Mouse (Mus musculus): ENCODE results near the gene Nubp2. TPM values are rescaled to one million over a fixed set of nuclear protein-coding genes. Genes with fewer than 3 reads are reported as not detected.

The Nubp2 gene
- polyA plus RNA-seq, 1 experiment = 29.8 TPM

DNA sequence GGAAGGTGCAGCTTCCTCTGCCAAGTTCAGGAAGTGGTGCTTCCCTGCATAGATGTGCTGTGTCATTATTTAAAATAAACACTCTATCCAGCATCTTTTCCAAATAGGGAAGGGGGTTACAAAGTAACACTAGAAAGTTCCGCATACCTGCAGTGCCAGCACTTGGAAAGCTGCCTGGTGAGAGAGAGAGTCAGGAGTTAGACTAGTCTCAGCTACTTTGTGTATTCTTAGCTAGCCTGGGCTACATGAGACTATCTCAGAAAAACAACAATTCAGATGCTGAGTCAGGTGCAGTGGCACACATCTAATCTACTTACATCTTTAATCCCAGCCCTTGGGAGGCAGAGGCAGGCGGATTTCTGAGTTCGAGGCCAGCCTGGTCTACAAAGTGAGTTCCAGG is 24.4 kb downstream of the Nubp2 start:
- Histone ChIP-seq H3K36me3 (ENCODE audit: control insufficient read depth, insufficient read depth, low read length, poor library complexity, severe bottlenecking) (no peaks in the 10 kb centered on the region), H3K27ac (ENCODE audit: insufficient read depth, low read length) (no peak overlapping the region), H3K9me3 (replicated peaks; ENCODE audit: control insufficient read depth, insufficient read depth, low read length, poor library complexity, severe bottlenecking) (no peaks in the 10 kb centered on the region), H3K4me3 (ENCODE audit: low read depth, low read length) (no peak overlapping the region), H3K27me3 (ENCODE audit: control insufficient read depth, insufficient read depth, low read length, poor library complexity, severe bottlenecking) (no peaks in the 10 kb centered on the region), H3K4me1 (ENCODE audit: control insufficient read depth, insufficient read depth, low read length) (no peaks in the 10 kb centered on the region), H3K9ac (ENCODE audit: low read depth, poor library complexity, severe bottlenecking) (no peak overlapping the region)
- TF ChIP-seq EP300 (IDR thresholded peaks at IDR 0.05; ENCODE audit: insufficient read depth, low read depth, low read length) (no peak), CTCF (IDR thresholded peaks at IDR 0.05; ENCODE audit: low read depth, low read length) (no peak), POLR2A (IDR thresholded peaks at IDR 0.05; ENCODE audit: insufficient read depth, low read length) (no peak)

- TF ChIP-seq CTCF (IDR thresholded peaks at IDR 0.05; ENCODE audit: low read depth, low read length) (no peak), EP300 (IDR thresholded peaks at IDR 0.05; ENCODE audit: insufficient read depth, low read depth, low read length) (no peak), POLR2A (IDR thresholded peaks at IDR 0.05; ENCODE audit: insufficient read depth, low read length) (no peak)
- Histone ChIP-seq H3K9ac (ENCODE audit: low read depth, poor library complexity, severe bottlenecking) (no peak overlapping the region), H3K36me3 (ENCODE audit: control insufficient read depth, insufficient read depth, low read length, poor library complexity, severe bottlenecking) (no peaks in the 10 kb centered on the region), H3K9me3 (replicated peaks; ENCODE audit: control insufficient read depth, insufficient read depth, low read length, poor library complexity, severe bottlenecking) (no peaks in the 10 kb centered on the region), H3K27me3 (ENCODE audit: control insufficient read depth, insufficient read depth, low read length, poor library complexity, severe bottlenecking) (no peaks in the 10 kb centered on the region), H3K4me3 (ENCODE audit: low read depth, low read length) (no peak overlapping the region), H3K4me1 (ENCODE audit: control insufficient read depth, insufficient read depth, low read length) (peaks cover 1% of the 10 kb centered on the region), H3K27ac (ENCODE audit: insufficient read depth, low read length) (no peak overlapping the region)
Measured at GRCm38 (mm10) chr17:24860076-24860475, 26.1 kb downstream of the Nubp2 start.

- Histone ChIP-seq H3K27ac (ENCODE audit: insufficient read depth, low read length) (no peak overlapping the region), H3K4me1 (ENCODE audit: control insufficient read depth, insufficient read depth, low read length) (peaks cover 1% of the 10 kb centered on the region), H3K9me3 (replicated peaks; ENCODE audit: control insufficient read depth, insufficient read depth, low read length, poor library complexity, severe bottlenecking) (no peaks in the 10 kb centered on the region), H3K27me3 (ENCODE audit: control insufficient read depth, insufficient read depth, low read length, poor library complexity, severe bottlenecking) (no peaks in the 10 kb centered on the region), H3K9ac (ENCODE audit: low read depth, poor library complexity, severe bottlenecking) (no peak overlapping the region), H3K4me3 (ENCODE audit: low read depth, low read length) (no peak overlapping the region), H3K36me3 (ENCODE audit: control insufficient read depth, insufficient read depth, low read length, poor library complexity, severe bottlenecking) (no peaks in the 10 kb centered on the region)
- no peak for TF ChIP-seq POLR2A (IDR thresholded peaks at IDR 0.05; ENCODE audit: insufficient read depth, low read length)
- no peak for TF ChIP-seq CTCF (IDR thresholded peaks at IDR 0.05; ENCODE audit: low read depth, low read length)
- no peak for TF ChIP-seq EP300 (IDR thresholded peaks at IDR 0.05; ENCODE audit: insufficient read depth, low read depth, low read length)
Measured at GRCm38 (mm10) chr17:24858967-24859366, 27.2 kb downstream of the Nubp2 start.

GRCm38 (mm10) chr17:24857831-24858470 is 28.2 kb downstream of the Nubp2 start:
- TF ChIP-seq CTCF (IDR thresholded peaks at IDR 0.05; ENCODE audit: low read depth, low read length) (no peak), POLR2A (IDR thresholded peaks at IDR 0.05; ENCODE audit: insufficient read depth, low read length) (no peak), EP300 (IDR thresholded peaks at IDR 0.05; ENCODE audit: insufficient read depth, low read depth, low read length) (no peak)
- Histone ChIP-seq H3K27me3 (ENCODE audit: control insufficient read depth, insufficient read depth, low read length, poor library complexity, severe bottlenecking) (no peaks in the 10 kb centered on the region), H3K9me3 (replicated peaks; ENCODE audit: control insufficient read depth, insufficient read depth, low read length, poor library complexity, severe bottlenecking) (no peaks in the 10 kb centered on the region), H3K4me1 (ENCODE audit: control insufficient read depth, insufficient read depth, low read length) (peaks cover 1% of the 10 kb centered on the region), H3K36me3 (ENCODE audit: control insufficient read depth, insufficient read depth, low read length, poor library complexity, severe bottlenecking) (no peaks in the 10 kb centered on the region), H3K27ac (ENCODE audit: insufficient read depth, low read length) (no peak overlapping the region), H3K9ac (ENCODE audit: low read depth, poor library complexity, severe bottlenecking) (no peak overlapping the region), H3K4me3 (ENCODE audit: low read depth, low read length) (no peak overlapping the region)

- no peak for TF ChIP-seq CTCF (IDR thresholded peaks at IDR 0.05; ENCODE audit: low read depth, low read length)
- no peak for TF ChIP-seq EP300 (IDR thresholded peaks at IDR 0.05; ENCODE audit: insufficient read depth, low read depth, low read length)
- TF ChIP-seq POLR2A (IDR thresholded peaks at IDR 0.05; ENCODE audit: insufficient read depth, low read length) = no peak
- H3K4me1 ChIP-seq (ENCODE audit: control insufficient read depth, insufficient read depth, low read length) = peaks cover 1% of the 10 kb centered on the region
- H3K36me3 ChIP-seq (ENCODE audit: control insufficient read depth, insufficient read depth, low read length, poor library complexity, severe bottlenecking) = no peaks in the 10 kb centered on the region
- no peaks in the 10 kb centered on the region for H3K27me3 ChIP-seq (ENCODE audit: control insufficient read depth, insufficient read depth, low read length, poor library complexity, severe bottlenecking)
- no peak overlapping the region for H3K27ac ChIP-seq (ENCODE audit: insufficient read depth, low read length)
- no peak overlapping the region for H3K4me3 ChIP-seq (ENCODE audit: low read depth, low read length)
- H3K9me3 ChIP-seq (replicated peaks; ENCODE audit: control insufficient read depth, insufficient read depth, low read length, poor library complexity, severe bottlenecking) = no peaks in the 10 kb centered on the region
- no peak overlapping the region for H3K9ac ChIP-seq (ENCODE audit: low read depth, poor library complexity, severe bottlenecking)
Measured at GRCm38 (mm10) chr17:24856589-24856988, 29.6 kb downstream of the Nubp2 start.

GRCm38 (mm10) chr17:24855838-24856464 is 30.2 kb downstream of the Nubp2 start:
- no peak overlapping the region for H3K9ac ChIP-seq (ENCODE audit: low read depth, poor library complexity, severe bottlenecking)

More at GRCm38 (mm10) chr17:24855838-24856464, 30.2 kb downstream of the Nubp2 start:
- Histone ChIP-seq H3K4me3 (ENCODE audit: low read depth, low read length) (no peak overlapping the region), H3K36me3 (ENCODE audit: control insufficient read depth, insufficient read depth, low read length, poor library complexity, severe bottlenecking) (no peaks in the 10 kb centered on the region), H3K27ac (ENCODE audit: insufficient read depth, low read length) (no peak overlapping the region), H3K4me1 (ENCODE audit: control insufficient read depth, insufficient read depth, low read length) (peaks cover 1% of the 10 kb centered on the region), H3K27me3 (ENCODE audit: control insufficient read depth, insufficient read depth, low read length, poor library complexity, severe bottlenecking) (no peaks in the 10 kb centered on the region), H3K9me3 (replicated peaks; ENCODE audit: control insufficient read depth, insufficient read depth, low read length, poor library complexity, severe bottlenecking) (no peaks in the 10 kb centered on the region)
- no peak for TF ChIP-seq POLR2A (IDR thresholded peaks at IDR 0.05; ENCODE audit: insufficient read depth, low read length)
- TF ChIP-seq CTCF (IDR thresholded peaks at IDR 0.05; ENCODE audit: low read depth, low read length) = no peak
- no peak for TF ChIP-seq EP300 (IDR thresholded peaks at IDR 0.05; ENCODE audit: insufficient read depth, low read depth, low read length)

Measured in ES-Bruce4 (cell line).